Mouse (Mus musculus) mesoderm, embryonic 11.5 days (tissue): ENCODE results near the gene Dvl3.

Experiments used
- DNase-seq: peaks from one replicate; pipeline ENCODE4 v3.0.0-alpha.2; 2012; ENCODE audit warnings: low read depth, low spot score

Gene Dvl3

GRCm38 (mm10) chr16:20547423-20547822 lies 30.6 kb downstream of the Dvl3 start:
- DNase-seq = no peak

- DNase-seq = peak; percentile 100
Observed at GRCm38 (mm10) chr16:20548096-20548948, 31.5 kb downstream of the Dvl3 start, which contains the start of gene Abcf3. Abcf3 (plus strand) TSS chr16:20548577.

GRCm38 (mm10) chr16:20549161-20549560 lies 32.4 kb downstream of the Dvl3 start:
- DNase-seq = no peak

- no peak for DNase-seq
Observed at GRCm38 (mm10) chr16:20551691-20552090, 34.9 kb downstream of the Dvl3 start.

GRCm38 (mm10) chr16:20552594-20552993 lies 35.8 kb downstream of the Dvl3 start:
- no peak for DNase-seq

- no peak for DNase-seq
Observed at GRCm38 (mm10) chr16:20555000-20555399, 38.2 kb downstream of the Dvl3 start.

GRCm38 (mm10) chr16:20557381-20557780 lies 40.6 kb downstream of the Dvl3 start:
- no peak for DNase-seq

GRCm38 (mm10) chr16:20565075-20565474 lies 48.3 kb downstream of the Dvl3 start:
- DNase-seq = no peak
